Mouse (Mus musculus) yolk sac, embryonic 10.5 days (tissue): ENCODE measurements around the gene Hist1h3f.

Source experiments
- DNase-seq: peaks from one replicate; pipeline ENCODE4 v3.0.0-alpha.2; 2017; ENCODE audit warnings: low spot score

Gene Hist1h3f

DNA sequence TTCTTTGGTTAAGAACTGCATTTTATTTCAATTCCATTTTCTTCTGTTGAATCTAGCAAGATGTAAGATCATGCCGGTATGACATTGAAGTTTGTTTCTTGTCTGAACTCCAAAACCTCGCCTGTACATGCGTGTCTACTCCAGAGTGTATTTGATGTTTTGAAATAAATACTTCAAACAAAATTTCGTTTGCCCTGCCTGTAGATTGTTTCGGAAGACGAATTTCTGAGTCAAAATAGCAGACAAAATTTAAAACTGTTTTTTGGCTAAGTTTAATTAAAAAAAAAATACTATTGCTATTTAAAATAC is 25.6 kb upstream of the Hist1h3f start:
- DNase-seq: no peak

DNA sequence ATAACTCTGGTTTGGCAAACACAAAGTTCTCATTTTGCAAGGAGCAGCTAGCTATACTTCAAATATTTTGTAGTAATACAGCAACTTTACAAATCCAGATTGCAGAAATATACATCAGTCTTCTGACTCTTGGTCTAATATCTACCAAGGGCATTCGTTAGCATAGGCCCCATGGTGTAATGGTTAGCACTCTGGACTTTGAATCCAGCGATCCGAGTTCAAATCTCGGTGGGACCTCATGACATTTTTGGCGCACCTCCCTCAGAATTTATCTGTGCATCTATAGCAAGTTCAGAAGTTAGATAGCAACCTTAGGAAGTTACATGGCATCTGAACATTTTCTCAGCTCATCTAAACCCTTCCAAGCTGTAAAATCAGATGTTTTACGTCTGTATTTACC is 25.0 kb upstream of the Hist1h3f start:
- peak; percentile 88 for DNase-seq

DNA sequence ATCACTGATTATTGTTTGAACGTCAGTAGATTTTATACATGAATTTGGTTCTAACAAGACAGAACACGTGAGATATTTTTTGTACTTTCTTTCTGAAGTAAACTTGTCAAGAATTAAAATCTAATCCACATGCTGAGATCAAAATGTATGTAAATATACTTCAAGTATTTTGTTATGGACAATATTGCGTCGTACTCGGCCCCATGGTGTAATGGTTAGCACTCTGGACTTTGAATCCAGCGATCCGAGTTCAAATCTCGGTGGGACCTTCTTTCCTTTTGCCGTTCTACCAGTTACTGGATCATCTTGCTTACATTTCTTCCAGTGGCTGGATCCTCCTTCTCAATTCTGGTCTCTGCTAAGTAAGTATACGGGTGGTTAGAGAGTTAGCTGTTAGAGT is 24.4 kb upstream of the Hist1h3f start:
- peak; percentile 77 for DNase-seq

DNA sequence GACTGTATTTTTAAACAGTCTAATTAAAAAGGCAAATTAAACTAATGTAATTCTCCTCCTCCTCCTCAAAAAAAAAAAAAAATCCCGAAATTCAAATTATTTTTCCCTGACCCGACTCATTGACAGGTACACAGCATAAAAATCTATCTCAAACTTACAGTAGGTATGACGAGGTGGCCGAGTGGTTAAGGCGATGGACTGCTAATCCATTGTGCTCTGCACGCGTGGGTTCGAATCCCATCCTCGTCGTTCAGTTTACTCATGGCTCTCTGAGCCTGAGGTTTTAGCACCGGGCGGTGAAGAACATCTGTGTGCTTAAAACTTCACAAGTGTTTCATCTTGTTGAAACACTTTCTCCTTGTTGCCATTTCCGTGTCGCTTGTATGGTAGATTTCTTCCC is 22.1 kb upstream of the Hist1h3f start:
- peak; percentile 80 for DNase-seq

DNA sequence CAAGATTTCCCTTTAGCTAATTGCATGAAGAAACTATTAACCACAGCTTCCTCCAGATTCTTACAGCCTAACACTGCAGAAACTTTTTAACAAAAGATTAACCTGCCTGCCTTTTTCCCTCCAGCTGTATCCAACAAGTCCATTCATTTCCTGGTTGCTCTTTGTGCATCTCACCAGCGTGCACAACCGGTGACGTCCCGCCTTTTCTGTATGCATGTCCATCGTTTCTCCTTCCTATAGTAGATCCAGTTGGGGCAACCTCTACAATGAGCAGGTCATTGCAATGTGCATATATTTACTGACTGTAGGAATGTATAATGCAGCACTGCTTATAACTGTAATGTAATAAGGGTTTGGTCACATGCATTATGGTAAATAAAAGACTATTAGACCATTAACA is 19.9 kb upstream of the Hist1h3f start:
- no peak for DNase-seq

DNA sequence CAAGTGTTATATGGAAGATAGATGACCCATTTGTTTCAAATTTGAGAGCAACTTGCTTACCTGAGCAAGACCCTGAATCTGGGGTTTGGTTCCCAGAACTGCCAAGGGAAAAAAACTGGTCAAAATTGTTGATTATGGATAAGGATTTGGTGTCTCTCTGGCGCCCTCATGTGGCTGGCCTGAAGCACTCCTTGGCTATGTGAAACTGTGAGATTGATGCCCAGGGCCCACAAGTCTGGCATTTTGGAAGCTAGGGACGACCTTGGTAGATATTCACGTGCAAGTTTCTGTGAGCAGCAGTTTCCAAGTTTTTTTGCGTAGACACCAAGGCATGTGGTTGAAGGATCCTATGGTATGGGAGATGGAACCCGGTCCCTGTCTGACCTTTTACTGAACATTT is 19.2 kb upstream of the Hist1h3f start:
- peak; percentile 76 for DNase-seq

DNA sequence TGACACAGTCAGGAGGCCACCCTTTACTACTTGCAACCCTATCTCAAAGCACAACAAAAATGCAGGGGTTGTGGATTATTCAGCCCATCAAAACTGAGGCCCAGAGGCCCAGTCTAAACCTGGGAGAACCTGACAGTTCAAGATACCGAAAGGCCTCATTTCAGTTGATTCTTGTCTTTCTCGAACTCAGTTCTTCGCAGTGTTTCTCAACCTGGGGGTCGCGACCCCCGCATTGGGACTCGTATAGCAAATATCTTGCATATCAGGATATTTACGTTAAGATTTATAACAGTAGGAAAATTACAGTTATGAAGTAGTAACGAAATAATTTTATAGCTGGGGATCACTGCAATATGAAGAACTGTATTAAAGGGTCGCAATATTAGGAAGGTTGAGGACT is 18.0 kb upstream of the Hist1h3f start:
- DNase-seq: no peak

DNA sequence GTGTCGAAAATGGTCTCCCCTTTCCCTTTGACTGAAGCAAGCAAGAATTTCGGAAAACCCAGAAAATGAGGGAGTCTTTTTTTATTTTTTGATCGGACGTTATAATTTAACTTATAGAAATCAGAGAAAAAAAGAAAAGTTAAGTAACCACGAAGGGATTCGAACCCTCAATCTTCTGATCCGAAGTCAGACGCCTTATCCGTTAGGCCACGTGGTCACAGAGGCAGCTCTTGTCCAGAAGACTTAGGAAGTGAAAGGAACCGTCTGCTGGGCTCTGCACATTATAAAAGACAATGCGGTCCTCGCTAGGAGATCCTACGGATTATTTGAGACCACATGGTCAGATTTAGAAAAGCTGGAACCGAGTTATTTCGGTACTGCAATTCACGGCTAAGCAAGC is 17.5 kb upstream of the Hist1h3f start:
- peak; percentile 88 for DNase-seq

DNA sequence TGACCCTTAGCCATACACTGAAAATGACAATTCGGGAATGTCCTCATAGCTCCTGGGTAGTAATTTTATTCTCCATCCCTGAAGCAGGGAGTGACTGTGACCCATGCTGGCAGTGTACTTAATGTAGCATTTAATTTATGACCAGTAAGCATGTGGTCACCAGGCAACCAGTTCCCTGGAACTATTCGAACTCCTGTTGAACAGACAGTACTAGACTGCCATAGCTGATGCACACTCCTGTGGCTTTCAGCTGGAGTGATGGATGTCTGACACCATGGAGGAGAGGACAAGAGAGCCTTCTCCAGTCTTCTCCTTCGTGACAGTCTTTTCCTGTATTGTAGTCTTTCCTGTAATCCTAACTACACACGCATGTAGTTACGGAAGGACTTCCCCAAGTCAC is 14.8 kb upstream of the Hist1h3f start:
- no peak for DNase-seq

DNA sequence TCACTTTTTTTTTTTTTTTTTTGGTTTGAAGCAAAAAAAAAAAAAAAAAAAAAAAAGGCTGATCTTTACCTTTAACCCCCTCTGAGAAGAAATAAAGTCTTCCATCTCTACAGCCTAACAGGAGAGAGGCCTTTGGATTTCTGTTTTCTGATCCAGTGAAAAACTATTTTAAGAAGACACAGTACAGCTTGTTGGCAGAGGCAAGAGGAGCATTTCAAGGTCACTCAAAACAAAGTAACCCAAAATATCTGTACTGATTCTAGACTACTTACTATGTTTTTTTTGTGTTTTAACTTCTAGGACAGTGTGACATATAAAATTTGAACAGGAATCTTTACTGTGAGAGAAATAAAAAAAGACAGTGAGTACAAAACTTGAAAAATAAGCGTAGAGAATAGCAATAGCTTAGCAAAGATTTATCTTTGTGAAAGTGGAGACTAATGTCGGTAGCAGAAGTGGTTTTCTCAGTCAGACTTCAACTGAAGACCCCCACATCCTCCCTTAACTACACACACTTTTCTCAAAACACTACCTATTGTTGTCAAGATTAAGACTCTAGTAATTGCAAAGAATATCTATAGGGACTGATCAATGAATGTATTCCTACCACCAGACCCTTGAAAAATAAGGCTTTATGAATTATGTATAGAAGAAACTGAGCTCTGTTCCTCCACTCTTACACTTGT is 14.2 kb upstream of the Hist1h3f start:
- DNase-seq: no peak

DNA sequence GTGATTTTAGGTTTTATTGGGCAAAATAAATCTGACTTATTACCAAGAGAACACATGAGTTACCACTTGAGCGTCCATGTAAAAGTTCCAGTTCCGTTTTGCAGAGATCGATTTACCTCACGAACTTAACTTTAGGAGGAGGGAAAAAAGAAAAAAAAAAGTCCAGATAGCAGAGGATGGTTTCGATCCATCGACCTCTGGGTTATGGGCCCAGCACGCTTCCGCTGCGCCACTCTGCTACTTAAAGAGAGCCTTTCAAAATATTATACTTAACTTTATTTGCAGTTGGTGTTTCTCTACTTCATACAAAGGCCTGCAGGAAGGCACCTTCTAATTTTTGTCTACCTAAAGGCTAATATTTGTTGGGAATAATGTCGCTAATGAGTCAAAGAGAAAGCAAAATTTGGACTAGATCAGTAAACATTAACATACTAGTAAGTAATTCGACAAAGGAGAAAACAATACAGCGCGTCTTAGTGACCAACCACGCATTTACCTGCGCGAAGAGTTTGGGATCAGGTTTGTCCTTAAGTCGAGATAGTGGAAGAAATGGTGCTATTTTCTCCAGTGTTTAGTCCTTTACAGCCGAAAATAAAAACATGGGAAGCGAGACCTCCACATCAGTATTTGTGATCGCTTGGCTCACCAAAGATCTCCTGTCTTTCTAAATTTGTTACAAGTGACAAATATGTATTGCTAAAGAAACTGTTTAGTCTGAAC is 13.5 kb upstream of the Hist1h3f start:
- DNase-seq: peak; percentile 82

DNA sequence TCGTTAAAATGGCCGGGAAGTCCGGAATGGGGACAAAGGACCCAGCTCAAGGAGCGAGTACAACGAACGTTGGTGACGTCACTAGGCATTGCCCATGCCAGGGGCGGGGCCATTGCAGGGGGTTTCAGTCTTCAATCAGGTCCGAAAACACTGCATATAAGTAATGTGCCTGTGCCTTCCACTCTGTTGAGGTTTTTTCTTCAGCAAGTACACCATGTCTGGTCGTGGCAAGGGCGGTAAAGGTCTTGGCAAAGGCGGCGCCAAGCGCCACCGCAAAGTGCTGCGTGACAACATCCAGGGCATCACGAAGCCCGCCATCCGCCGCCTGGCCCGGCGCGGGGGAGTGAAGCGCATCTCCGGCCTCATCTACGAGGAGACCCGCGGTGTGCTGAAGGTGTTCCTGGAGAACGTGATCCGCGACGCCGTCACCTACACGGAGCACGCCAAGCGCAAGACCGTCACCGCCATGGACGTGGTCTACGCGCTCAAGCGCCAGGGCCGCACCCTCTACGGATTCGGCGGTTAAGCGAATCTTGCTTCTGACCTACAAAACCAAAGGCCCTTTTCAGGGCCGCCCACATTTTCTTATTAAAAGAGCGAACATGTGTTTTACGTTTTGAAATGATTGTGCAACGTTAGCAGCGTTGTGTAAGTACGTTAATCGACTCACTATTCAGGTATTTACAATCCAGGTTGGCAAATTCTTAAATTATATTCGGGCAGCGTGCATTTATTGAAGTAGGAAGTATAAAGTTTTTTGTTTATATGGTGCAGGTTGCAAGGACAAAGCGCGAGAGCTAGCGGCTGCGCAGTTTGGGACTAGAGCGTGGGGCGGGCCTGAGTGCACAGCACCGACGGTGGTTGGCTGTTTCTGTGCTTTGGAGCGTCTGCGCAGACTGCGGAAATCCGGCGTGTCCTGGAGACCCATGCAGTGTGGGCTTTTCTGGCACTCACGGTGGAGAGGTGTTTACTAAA is 12.7 kb upstream of the Hist1h3f start, which contains the start of gene Hist1h4h:
TSS of gene Hist1h4h (plus strand) at position 150 of the 975 bp plus-strand sequence.
- DNase-seq: peak; percentile 98

DNA sequence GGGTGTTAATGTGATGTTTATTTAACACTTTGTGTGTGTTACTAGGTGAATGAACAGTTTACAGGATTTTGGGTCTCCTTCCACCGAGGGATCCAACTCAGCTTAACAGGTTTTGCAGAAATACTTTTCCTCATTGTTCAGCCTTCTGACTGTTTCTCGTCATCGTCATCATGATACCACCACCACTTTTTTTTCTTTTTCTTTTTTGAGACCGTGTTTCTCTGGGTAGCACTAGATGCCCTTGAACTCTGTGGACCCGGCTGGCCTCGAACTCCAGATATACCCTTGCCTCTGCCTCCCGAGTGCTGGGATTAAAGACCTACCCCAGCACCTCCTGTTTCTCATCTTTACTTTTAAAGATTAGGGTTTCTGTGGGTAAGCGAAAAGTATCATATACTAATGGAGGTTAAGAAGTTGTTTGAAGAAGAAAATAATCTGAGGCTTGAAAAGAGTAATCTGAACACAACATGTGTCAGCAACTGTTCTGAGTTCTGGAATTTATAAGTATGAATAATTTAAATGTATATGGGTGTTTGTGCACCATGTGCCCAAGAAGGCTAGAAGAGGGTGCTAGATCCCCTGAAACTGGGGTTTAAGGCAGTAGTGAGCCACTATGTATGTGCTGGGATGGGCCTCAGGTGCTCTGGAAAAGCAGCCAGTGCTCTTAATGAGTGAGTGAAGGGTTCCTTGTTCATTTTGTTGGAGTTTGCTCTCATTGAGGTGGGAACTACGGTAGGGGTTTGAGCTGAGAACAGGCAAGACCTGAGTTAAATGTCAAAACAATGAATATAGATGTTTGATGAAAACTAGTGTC is 11.4 kb upstream of the Hist1h3f start:
- DNase-seq: peak; percentile 53

DNA sequence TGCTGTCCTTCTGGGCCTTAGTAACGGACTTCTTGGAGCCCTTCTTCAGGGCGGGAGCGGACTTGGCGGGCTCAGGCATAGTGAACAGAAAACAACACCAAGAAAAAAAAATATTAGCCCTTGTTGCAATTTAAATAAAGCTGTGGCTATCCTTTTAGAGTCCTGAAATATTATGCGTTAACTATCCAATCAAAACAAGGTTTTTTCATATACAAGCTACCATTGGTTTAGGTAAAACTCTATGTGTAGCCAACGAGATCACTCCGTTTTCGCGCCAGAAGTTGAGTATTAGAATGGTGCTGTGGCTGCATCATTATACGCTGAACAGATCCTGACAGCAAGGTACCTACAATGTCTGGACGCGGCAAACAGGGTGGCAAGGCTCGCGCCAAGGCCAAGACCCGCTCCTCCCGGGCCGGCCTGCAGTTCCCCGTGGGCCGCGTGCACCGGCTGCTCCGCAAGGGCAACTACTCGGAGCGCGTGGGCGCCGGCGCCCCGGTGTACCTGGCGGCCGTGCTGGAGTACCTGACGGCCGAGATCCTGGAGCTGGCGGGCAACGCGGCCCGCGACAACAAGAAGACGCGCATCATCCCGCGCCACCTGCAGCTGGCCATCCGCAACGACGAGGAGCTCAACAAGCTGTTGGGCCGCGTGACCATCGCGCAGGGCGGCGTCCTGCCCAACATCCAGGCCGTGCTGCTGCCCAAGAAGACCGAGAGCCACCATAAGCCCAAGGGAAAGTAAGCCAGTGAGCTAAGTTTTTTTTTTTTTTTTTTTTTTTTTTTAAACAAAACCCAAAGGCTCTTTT is 10.1 kb upstream of the Hist1h3f start, which contains the start of gene Hist1h2af:
TSS of gene Hist1h2af (plus strand) at position 347 of the 808 bp plus-strand sequence.
- peak; percentile 89 for DNase-seq

DNA sequence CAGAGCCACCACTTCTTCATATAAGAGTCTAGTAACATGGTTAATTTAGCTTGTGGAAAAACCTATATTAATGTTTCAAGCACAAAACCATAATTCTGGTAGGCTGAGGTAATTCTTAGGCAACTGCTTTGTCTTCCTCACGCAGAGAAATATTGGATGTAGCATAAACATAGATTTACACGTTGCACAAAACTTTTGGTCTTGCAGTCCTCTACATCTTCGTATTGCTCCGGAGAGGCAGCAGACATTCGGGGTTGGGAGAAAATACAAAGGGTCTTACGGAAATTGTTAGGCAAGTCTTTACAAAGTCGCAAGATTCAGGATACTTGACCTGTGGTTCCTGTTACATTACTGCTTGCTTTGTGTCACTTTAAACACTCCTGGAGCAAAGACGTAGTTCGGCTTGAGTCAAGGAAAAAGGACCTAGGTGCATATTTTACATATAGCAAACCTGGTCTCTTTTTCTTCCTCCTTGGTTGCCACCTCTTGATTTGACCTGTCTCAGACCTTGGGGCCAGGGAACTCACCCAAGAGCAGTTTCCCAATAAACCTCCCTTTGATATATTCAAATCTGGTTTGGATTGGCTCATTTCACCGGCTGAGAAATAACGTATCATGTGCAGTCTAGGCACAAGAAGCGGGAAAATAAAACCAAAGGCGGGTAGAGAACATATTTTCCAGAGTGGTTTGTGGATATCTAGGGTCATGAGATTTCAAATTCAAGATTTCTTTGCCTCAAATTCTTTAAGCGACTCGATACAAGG is 9.3 kb upstream of the Hist1h3f start:
- DNase-seq: no peak

DNA sequence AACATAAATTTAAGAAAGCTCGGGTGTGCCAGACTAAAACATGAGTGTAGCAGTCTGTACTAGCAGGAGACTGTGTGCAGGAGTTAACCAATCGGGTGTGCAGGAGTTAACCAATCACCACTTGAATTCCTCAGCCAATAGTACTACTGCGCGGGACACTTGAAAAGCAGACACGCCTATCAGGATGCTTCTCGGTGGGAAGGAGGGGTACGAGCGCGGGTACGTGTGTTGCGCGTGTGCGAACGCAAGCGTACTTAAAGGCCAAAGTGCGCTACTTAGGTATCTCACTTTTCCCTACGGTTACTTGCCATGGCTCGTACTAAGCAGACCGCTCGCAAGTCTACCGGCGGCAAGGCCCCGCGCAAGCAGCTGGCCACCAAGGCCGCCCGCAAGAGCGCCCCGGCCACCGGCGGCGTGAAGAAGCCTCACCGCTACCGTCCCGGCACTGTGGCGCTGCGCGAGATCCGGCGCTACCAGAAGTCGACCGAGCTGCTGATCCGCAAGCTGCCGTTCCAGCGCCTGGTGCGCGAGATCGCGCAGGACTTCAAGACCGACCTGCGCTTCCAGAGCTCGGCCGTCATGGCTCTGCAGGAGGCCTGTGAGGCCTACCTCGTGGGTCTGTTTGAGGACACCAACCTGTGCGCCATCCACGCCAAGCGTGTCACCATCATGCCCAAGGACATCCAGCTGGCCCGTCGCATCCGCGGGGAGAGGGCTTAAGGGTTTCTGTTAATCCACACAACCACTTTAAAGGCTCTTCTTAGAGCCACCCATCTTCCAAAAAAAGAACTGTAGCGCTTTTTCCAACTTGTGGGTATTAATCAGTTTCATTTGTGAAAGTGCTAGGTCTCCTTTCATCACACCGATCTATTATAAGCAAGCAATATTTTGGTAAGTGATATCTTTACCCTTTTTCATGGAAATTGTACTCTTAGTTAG is 8.4 kb upstream of the Hist1h3f start, which contains the start of gene Hist1h3g:
TSS of gene Hist1h3g (plus strand) at position 286 of the 939 bp plus-strand sequence.
- DNase-seq: peak; percentile 97

DNA sequence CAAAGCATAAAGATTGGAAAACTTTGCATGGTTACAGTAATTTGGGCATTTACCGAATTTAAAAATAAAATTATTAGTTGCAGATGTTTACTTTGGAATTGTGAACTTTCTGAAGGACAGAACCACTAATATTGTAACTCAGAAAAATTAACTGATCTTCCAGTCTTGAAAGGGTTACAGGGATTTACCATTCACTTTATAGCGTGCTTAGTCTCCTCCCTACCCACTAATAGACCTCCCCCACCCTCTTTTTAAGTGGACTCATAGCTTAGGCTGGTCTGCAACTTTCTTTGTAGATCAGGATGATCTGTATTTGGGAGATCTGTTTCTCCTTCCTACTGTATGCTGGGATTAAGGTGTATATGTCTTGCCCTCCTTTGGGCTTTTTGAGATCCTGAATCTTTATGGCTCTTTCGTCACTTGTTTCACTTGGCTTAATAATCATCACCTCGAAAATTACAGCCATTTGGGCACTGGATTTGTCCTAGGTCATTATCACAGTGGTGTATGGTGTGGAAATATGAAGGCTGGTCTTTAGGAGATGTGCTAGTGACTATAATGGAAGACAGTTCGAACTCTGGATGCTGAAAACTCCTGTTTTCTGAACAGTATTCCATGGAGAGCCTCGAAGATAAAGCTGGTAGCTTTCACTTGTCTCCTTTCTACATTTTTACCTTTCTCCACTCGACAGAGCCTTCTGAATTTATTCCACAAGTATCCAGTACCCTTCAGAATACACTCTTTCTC is 7.6 kb upstream of the Hist1h3f start:
- peak; percentile 50 for DNase-seq
